Mouse (Mus musculus): ENCODE data around the gene Kif26b.
A peak's percentile ranks its signal among the peaks of the same experiment; 100 is the strongest.

The Kif26b gene

GRCm38 (mm10) chr1:178597757-178598156 lies 68.8 kb downstream of the Kif26b start:
- no peak for DNase-seq

GRCm38 (mm10) chr1:178600851-178601569 lies 72.1 kb downstream of the Kif26b start:
- DNase-seq: peak; percentile 90

GRCm38 (mm10) chr1:178609151-178609775 lies 80.3 kb downstream of the Kif26b start:
- DNase-seq: peak; percentile 27

- DNase-seq: peak; percentile 61
These were observed 82.6 kb downstream of the Kif26b start for GRCm38 (mm10) chr1:178611512-178611911.

GRCm38 (mm10) chr1:178621301-178621700 lies 92.4 kb downstream of the Kif26b start:
- DNase-seq: no peak

GRCm38 (mm10) chr1:178623889-178624288 lies 95.0 kb downstream of the Kif26b start:
- DNase-seq: no peak

- DNase-seq: peak; percentile 78
These were observed 98.0 kb downstream of the Kif26b start for GRCm38 (mm10) chr1:178626961-178627381.

GRCm38 (mm10) chr1:178630042-178630441 lies 101.1 kb downstream of the Kif26b start:
- peak; percentile 39 for DNase-seq

- DNase-seq: no peak
These were observed 102.9 kb downstream of the Kif26b start for GRCm38 (mm10) chr1:178631863-178632262.

- no peak for DNase-seq
These were observed 105.6 kb downstream of the Kif26b start for GRCm38 (mm10) chr1:178634359-178635085.

GRCm38 (mm10) chr1:178635470-178635869 lies 106.5 kb downstream of the Kif26b start:
- DNase-seq: no peak

- no peak for DNase-seq
These were observed 108.4 kb downstream of the Kif26b start for GRCm38 (mm10) chr1:178637293-178637692.

GRCm38 (mm10) chr1:178639951-178640350 lies 111.0 kb downstream of the Kif26b start:
- no peak for DNase-seq

GRCm38 (mm10) chr1:178640719-178641455 lies 112.0 kb downstream of the Kif26b start:
- DNase-seq: peak; percentile 88

- no peak for DNase-seq
These were observed 112.9 kb downstream of the Kif26b start for GRCm38 (mm10) chr1:178641788-178642187.

- no peak for DNase-seq
These were observed 116.0 kb downstream of the Kif26b start for GRCm38 (mm10) chr1:178644954-178645353.

GRCm38 (mm10) chr1:178646589-178646988 lies 117.7 kb downstream of the Kif26b start:
- DNase-seq: no peak

- DNase-seq: no peak
These were observed 126.6 kb downstream of the Kif26b start for GRCm38 (mm10) chr1:178655525-178655924.

GRCm38 (mm10) chr1:178661035-178661434 lies 132.1 kb downstream of the Kif26b start:
- peak; percentile 80 for DNase-seq

GRCm38 (mm10) chr1:178661556-178661955 lies 132.6 kb downstream of the Kif26b start:
- DNase-seq: no peak

GRCm38 (mm10) chr1:178663539-178663938 lies 134.6 kb downstream of the Kif26b start:
- DNase-seq: no peak

GRCm38 (mm10) chr1:178664271-178664969 lies 135.5 kb downstream of the Kif26b start:
- DNase-seq: no peak
